Mouse (Mus musculus): ENCODE measurements around the gene Gm49510. TPM values are rescaled to one million over a fixed set of nuclear protein-coding genes. Genes with fewer than 3 reads are reported as not detected.

Gene Gm49510
- polyA plus RNA-seq, 1 experiment = 0.04 TPM

GRCm38 (mm10) chr15:78863154-78863553 is 36.3 kb upstream of the Gm49510 start:
- DNase-seq = no peak
- 57% methylated on average over 2 of the region's 2 CpGs for WGBS

GRCm38 (mm10) chr15:78863852-78864253 is 35.6 kb upstream of the Gm49510 start:
- TF ChIP-seq CTCF (IDR thresholded peaks at IDR 0.05; ENCODE audit: insufficient read depth, low read length) = no peak
- TF ChIP-seq POLR2A (IDR thresholded peaks at IDR 0.05; ENCODE audit: borderline replicate concordance, extremely low read depth, low read depth, low read length) = no peak
- WGBS = 51% methylated on average over 13 of the region's 13 CpGs
- peaks cover 8% of the 10 kb centered on the region for H3K4me1 ChIP-seq (ENCODE audit: control insufficient read depth, insufficient read depth, low read length)
- no peak for DNase-seq
- H3K4me3 ChIP-seq (replicated peaks; ENCODE audit: extremely low read depth, low read depth, low read length) = no peak overlapping the region

More at GRCm38 (mm10) chr15:78863154-78863553, 36.3 kb upstream of the Gm49510 start:
- Histone ChIP-seq H3K4me1 (ENCODE audit: control insufficient read depth, insufficient read depth, low read length) (peaks cover 1% of the 10 kb centered on the region; the same call in 1 of the 2 replicates), H3K4me3 (replicated peaks; ENCODE audit: extremely low read depth, low read depth, low read length) (no peak overlapping the region)
- no peak for TF ChIP-seq CTCF (IDR thresholded peaks at IDR 0.05; ENCODE audit: insufficient read depth, low read length)
- TF ChIP-seq POLR2A (IDR thresholded peaks at IDR 0.05; ENCODE audit: borderline replicate concordance, extremely low read depth, low read depth, low read length) = no peak

GRCm38 (mm10) chr15:78868398-78868797 is 31.1 kb upstream of the Gm49510 start:
- WGBS = 13% methylated on average over 9 of the region's 9 CpGs
- Histone ChIP-seq H3K4me3 (replicated peaks; ENCODE audit: extremely low read depth, low read depth, low read length) (no peak overlapping the region), H3K4me1 (ENCODE audit: control insufficient read depth, insufficient read depth, low read length) (peaks cover 13% of the 10 kb centered on the region)
- TF ChIP-seq POLR2A (IDR thresholded peaks at IDR 0.05; ENCODE audit: borderline replicate concordance, extremely low read depth, low read depth, low read length) (no peak), CTCF (IDR thresholded peaks at IDR 0.05; ENCODE audit: insufficient read depth, low read length) (no peak)
- DNase-seq = peak; percentile 55

GRCm38 (mm10) chr15:78868826-78869233 is 30.6 kb upstream of the Gm49510 start:
- Histone ChIP-seq H3K4me3 (replicated peaks; ENCODE audit: extremely low read depth, low read depth, low read length) (no peak overlapping the region), H3K4me1 (ENCODE audit: control insufficient read depth, insufficient read depth, low read length) (peaks cover 13% of the 10 kb centered on the region)
- TF ChIP-seq POLR2A (IDR thresholded peaks at IDR 0.05; ENCODE audit: borderline replicate concordance, extremely low read depth, low read depth, low read length) (no peak), CTCF (IDR thresholded peaks at IDR 0.05; ENCODE audit: insufficient read depth, low read length) (no peak)
- no peak for DNase-seq
- 37% methylated on average over 7 of the region's 7 CpGs for whole genome bisulfite sequencing

- WGBS = 13% methylated on average over 6 of the region's 6 CpGs
- peak; percentile 44 for TF ChIP-seq CTCF (IDR thresholded peaks at IDR 0.05; ENCODE audit: insufficient read depth, low read length)
- no peak for TF ChIP-seq POLR2A (IDR thresholded peaks at IDR 0.05; ENCODE audit: borderline replicate concordance, extremely low read depth, low read depth, low read length)
- peaks cover 13% of the 10 kb centered on the region for H3K4me1 ChIP-seq (ENCODE audit: control insufficient read depth, insufficient read depth, low read length)
- H3K4me3 ChIP-seq (replicated peaks; ENCODE audit: extremely low read depth, low read depth, low read length) = no peak overlapping the region
- DNase-seq = no peak
These were observed 29.7 kb upstream of the Gm49510 start for GRCm38 (mm10) chr15:78869775-78870174.

GRCm38 (mm10) chr15:78872021-78872608 is 27.4 kb upstream of the Gm49510 start:
- Histone ChIP-seq H3K4me1 (ENCODE audit: control insufficient read depth, insufficient read depth, low read length) (peaks cover 13% of the 10 kb centered on the region), H3K4me3 (replicated peaks; ENCODE audit: extremely low read depth, low read depth, low read length) (no peak overlapping the region)
- TF ChIP-seq POLR2A (IDR thresholded peaks at IDR 0.05; ENCODE audit: borderline replicate concordance, extremely low read depth, low read depth, low read length) = no peak
- no peak for TF ChIP-seq CTCF (IDR thresholded peaks at IDR 0.05; ENCODE audit: insufficient read depth, low read length)
- WGBS = 54% methylated on average over 5 of the region's 5 CpGs
- DNase-seq = no peak

GRCm38 (mm10) chr15:78873803-78874435 is 25.5 kb upstream of the Gm49510 start:
- WGBS = 51% methylated on average over 13 of the region's 13 CpGs
- DNase-seq = no peak
- no peak overlapping the region for H3K4me3 ChIP-seq (replicated peaks; ENCODE audit: extremely low read depth, low read depth, low read length)
- no peak for TF ChIP-seq CTCF (IDR thresholded peaks at IDR 0.05; ENCODE audit: insufficient read depth, low read length)
- TF ChIP-seq POLR2A (IDR thresholded peaks at IDR 0.05; ENCODE audit: borderline replicate concordance, extremely low read depth, low read depth, low read length) = no peak
- H3K4me1 ChIP-seq (ENCODE audit: control insufficient read depth, insufficient read depth, low read length) = peaks cover 4% of the 10 kb centered on the region

GRCm38 (mm10) chr15:78874989-78875388 is 24.5 kb upstream of the Gm49510 start:
- WGBS = 72% methylated on average over 8 of the region's 8 CpGs

GRCm38 (mm10) chr15:78875537-78875936 is 23.9 kb upstream of the Gm49510 start:
- peaks cover 7% of the 10 kb centered on the region for H3K4me1 ChIP-seq (ENCODE audit: control insufficient read depth, insufficient read depth, low read length)
- no peak overlapping the region for H3K4me3 ChIP-seq (replicated peaks; ENCODE audit: extremely low read depth, low read depth, low read length)
- no peak for DNase-seq
- 79% methylated on average over 5 of the region's 5 CpGs for WGBS
- TF ChIP-seq CTCF (IDR thresholded peaks at IDR 0.05; ENCODE audit: insufficient read depth, low read length) (no peak), POLR2A (IDR thresholded peaks at IDR 0.05; ENCODE audit: borderline replicate concordance, extremely low read depth, low read depth, low read length) (no peak)

More at GRCm38 (mm10) chr15:78874989-78875388, 24.5 kb upstream of the Gm49510 start:
- DNase-seq = no peak
- TF ChIP-seq CTCF (IDR thresholded peaks at IDR 0.05; ENCODE audit: insufficient read depth, low read length) = no peak
- TF ChIP-seq POLR2A (IDR thresholded peaks at IDR 0.05; ENCODE audit: borderline replicate concordance, extremely low read depth, low read depth, low read length) = no peak
- Histone ChIP-seq H3K4me3 (replicated peaks; ENCODE audit: extremely low read depth, low read depth, low read length) (no peak overlapping the region), H3K4me1 (ENCODE audit: control insufficient read depth, insufficient read depth, low read length) (peaks cover 7% of the 10 kb centered on the region)

GRCm38 (mm10) chr15:78876258-78876696 is 23.2 kb upstream of the Gm49510 start:
- WGBS = 2% methylated on average over 17 of the region's 17 CpGs
- Histone ChIP-seq H3K4me3 (replicated peaks; ENCODE audit: extremely low read depth, low read depth, low read length) (peak overlapping the region; percentile 51), H3K4me1 (ENCODE audit: control insufficient read depth, insufficient read depth, low read length) (peaks cover 7% of the 10 kb centered on the region)
- TF ChIP-seq CTCF (IDR thresholded peaks at IDR 0.05; ENCODE audit: insufficient read depth, low read length) (peak; percentile 68), POLR2A (IDR thresholded peaks at IDR 0.05; ENCODE audit: borderline replicate concordance, extremely low read depth, low read depth, low read length) (0 out of 2 replicates have a peak, but pooled peaks have one; percentile 17)
- peak; percentile 84 for DNase-seq

Data from lung, adult 2 months (tissue).